Mouse (Mus musculus): ENCODE data around the gene Ntm.
A peak's percentile ranks its signal among the peaks of the same experiment; 100 is the strongest.

The Ntm gene

GRCm38 (mm10) chr9:29130717-29131292 lies 832.1 kb downstream of the Ntm start:
- no peak for DNase-seq (ENCODE audit: low spot score)

DNA sequence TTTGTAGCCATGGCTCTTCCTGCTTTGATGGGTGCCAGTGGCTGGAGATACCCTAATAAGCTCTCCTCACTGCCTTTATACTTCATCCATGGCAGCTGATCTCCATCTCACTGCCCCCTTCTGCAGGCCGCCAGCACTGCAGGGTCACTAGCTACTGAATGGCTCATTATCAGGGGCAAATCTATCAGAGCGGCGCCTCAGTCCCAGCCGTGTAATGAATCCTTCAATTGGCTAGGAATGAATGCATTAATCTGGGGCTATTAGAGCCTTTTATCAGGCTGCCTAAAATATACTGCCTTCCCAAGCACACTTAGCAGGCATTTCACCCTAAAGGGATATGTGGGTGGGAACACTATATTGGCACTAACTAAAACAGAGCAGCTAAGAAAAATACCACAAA lies 832.6 kb downstream of the Ntm start:
- DNase-seq (ENCODE audit: low spot score), result no peak

- no peak for DNase-seq (ENCODE audit: low spot score)
These were observed 834.5 kb downstream of the Ntm start for GRCm38 (mm10) chr9:29128416-29128815.

GRCm38 (mm10) chr9:29124455-29124854 lies 838.5 kb downstream of the Ntm start:
- DNase-seq (ENCODE audit: low spot score), result no peak

DNA sequence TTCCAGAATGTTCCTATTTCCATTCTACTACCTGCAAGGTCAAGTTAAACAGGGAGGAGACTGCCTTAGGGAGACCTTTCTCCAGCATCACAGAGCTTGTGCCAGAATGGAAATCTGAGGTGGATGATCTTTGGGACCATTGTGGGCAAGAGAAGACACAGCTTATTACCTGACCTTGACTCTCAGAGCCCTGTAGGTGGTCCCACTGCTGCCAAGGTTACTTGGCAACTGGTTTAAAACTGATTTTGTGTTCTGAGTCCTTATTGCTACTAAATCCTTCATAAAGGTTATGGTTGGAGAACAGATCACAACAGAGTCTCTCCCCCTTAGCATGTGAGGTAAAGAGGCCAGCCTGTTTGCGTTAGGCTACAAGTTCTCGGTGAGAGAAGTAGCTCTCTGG lies 839.1 kb downstream of the Ntm start:
- no peak for DNase-seq (ENCODE audit: low spot score)

GRCm38 (mm10) chr9:29117561-29118112 lies 845.3 kb downstream of the Ntm start:
- DNase-seq (ENCODE audit: low spot score), result no peak

GRCm38 (mm10) chr9:29115337-29115736 lies 847.6 kb downstream of the Ntm start:
- no peak for DNase-seq (ENCODE audit: low spot score)

GRCm38 (mm10) chr9:29106771-29107170 lies 856.2 kb downstream of the Ntm start:
- no peak for DNase-seq (ENCODE audit: low spot score)

DNA sequence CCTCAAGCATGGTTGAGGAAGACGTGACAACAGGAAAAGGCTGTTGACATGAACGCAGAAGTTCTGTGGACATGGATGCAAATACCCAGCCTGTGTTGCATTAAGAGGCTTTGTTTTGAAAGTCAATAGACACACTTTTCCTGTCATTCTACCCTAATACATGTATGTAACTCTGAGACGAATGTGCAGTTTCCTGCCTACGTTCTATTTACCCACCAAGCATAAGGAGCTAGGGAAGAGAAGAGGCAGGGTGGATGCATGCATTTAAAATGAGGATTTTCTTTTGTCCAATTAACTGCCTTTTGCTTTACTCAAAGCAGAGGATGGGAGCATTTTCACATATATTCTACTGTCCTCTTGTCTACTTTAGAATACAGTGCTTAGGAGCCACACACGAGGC lies 858.5 kb downstream of the Ntm start:
- no peak for DNase-seq (ENCODE audit: low spot score)

GRCm38 (mm10) chr9:29103993-29104392 lies 858.9 kb downstream of the Ntm start:
- DNase-seq (ENCODE audit: low spot score), result no peak

DNA sequence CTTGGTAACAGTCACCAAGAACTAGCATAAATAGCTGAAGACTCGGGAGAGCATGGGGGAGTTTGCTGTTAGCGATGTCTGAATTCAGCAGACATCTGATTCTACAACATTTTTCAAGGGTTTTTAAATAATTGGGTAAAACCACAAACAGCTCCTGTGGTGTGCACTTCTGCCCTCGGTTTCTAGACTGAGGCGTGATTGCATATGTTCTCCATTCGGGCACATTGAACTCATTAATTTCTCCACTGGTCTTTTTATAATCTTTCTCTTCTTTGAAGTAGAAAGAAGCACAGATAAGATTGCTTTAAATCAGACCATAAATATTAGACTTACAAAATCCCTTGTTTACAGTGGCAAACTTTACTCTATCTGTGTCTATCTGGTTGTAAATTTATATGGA lies 862.3 kb downstream of the Ntm start:
- no peak for DNase-seq (ENCODE audit: low spot score)

DNA sequence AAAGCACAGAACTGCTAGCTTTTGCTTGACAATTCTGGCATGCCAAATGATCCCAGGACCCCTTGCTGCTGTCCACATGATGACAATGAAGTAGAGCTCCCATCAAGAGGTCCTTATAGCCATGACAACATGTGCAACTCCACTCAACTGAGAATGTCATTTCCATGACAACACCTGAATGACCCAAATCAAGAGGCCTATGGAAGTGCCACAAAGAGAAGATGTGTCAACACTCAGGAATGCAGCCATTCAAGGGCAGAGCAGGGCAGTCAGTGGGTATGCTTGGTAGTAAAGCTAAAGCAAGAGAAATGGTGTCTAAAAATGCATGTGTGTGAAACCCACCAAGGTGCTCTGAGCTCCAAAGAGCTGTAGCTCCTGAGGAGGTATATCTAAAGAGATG lies 870.5 kb downstream of the Ntm start:
- no peak for DNase-seq (ENCODE audit: low spot score)

GRCm38 (mm10) chr9:29088657-29089056 lies 874.3 kb downstream of the Ntm start:
- no peak for DNase-seq (ENCODE audit: low spot score)

DNA sequence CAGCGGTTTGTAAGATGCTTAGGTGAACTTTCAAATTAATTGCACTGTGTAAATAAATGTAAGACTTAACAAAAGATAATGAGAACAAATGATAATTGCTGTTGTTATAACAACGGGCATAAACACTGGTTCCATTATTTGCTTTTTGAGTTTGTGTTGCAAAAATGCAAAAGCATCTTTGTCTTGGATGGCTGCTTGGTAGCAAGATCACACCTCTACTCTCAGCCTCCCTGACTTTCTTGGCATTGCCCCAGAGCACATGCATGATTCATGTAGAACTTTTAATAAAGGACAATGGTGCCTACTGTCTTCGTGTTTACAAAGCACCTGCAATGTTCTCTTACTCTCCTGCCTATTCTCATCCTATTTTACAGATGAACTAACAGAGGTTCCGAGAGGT lies 875.3 kb downstream of the Ntm start:
- DNase-seq (ENCODE audit: low spot score), result no peak

DNA sequence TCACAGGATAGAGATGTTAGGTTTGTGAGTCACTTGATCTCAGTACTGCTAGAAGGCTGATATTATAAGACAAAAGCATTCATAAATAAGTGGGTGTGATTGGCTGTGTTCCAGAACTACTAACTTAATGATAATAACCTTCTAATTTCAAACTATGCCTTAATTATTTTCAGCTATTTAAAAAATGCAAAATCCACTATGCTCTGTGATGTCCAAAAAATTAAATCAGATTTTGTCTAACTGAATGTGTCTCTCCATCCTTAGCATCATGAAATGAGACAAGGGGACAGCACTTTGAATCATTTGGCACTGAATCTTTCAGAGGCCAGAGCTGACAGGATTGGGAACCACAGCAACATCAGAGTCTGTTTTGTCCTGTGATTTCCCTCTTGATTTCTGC lies 875.8 kb downstream of the Ntm start:
- DNase-seq (ENCODE audit: low spot score), result no peak

GRCm38 (mm10) chr9:29075924-29076577 lies 886.9 kb downstream of the Ntm start:
- DNase-seq (ENCODE audit: low spot score), result peak; percentile 44

GRCm38 (mm10) chr9:29075243-29075642 lies 887.7 kb downstream of the Ntm start:
- DNase-seq (ENCODE audit: low spot score), result no peak

GRCm38 (mm10) chr9:29074494-29074893 lies 888.4 kb downstream of the Ntm start:
- no peak for DNase-seq (ENCODE audit: low spot score)

- DNase-seq (ENCODE audit: low spot score), result no peak
These were observed 890.9 kb downstream of the Ntm start for GRCm38 (mm10) chr9:29071997-29072396.

DNA sequence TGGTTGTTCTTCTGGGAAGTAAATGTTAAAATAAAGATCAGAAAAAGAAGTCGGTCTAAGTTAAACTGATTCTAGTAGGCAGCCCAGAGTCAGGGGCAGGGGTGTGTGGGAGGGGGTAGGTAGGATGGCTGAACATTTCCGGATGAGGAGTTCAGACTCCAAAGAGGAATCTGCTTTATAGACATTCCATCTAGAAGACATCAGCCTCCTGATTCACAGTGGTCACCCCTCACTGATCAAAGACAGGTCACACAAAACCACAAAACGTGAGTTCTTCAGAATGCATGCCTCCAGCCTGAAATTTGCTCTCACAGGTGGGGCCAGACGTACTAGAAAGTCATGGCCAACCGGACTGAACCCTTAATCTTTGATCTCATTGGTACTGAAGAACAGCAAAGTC lies 895.4 kb downstream of the Ntm start:
- DNase-seq (ENCODE audit: low spot score), result no peak

DNA sequence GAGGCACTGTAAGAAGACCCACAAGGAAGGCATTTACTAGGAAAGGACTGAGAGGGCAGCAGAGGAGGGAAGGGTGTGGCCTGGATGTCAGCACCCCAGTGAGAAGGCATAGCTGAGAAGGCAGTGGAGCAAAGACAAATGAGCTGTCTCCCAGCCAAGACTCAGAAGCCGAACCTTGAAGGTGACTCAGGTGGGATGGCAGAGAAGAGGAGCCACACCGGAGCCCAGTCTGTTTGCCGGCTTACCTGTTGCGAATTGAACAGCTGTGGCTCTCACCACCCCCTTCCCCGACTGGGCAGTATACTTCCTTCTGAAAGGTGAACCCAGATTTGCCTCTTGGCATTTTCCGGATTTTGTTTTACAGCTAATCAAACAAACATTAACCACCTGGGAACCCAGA lies 902.6 kb downstream of the Ntm start:
- no peak for DNase-seq (ENCODE audit: low spot score)

GRCm38 (mm10) chr9:29058811-29059210 lies 904.1 kb downstream of the Ntm start:
- peak; percentile 20 for DNase-seq (ENCODE audit: low spot score)

GRCm38 (mm10) chr9:29055637-29056036 lies 907.3 kb downstream of the Ntm start:
- no peak for DNase-seq (ENCODE audit: low spot score)

GRCm38 (mm10) chr9:29036466-29036865 lies 926.5 kb downstream of the Ntm start:
- no peak for DNase-seq (ENCODE audit: low spot score)

Measured in layer of hippocampus, adult 9-10 months (tissue).